Mouse (Mus musculus) hindbrain, postnatal 0 days (tissue): ENCODE results near the gene Vps37b. TPM values are rescaled to one million over a fixed set of nuclear protein-coding genes. Genes with fewer than 3 reads are reported as not detected.

ENCODE experiments used
- ATAC-seq: fragments of 200-750 bp; cut with Nextera tagmentation; 2 replicates; pipeline ENCODE4 v1.8.0; 2017; ENCODE audit warnings: mild to moderate bottlenecking, moderate TSS enrichment, moderate library complexity
- DNase-seq: peaks from one replicate; pipeline ENCODE4 v3.0.0-alpha.2; 2015; ENCODE audit warnings: low spot score
- H3K27ac ChIP-seq: fragments of 300-500 bp; sonication (generic); 2 replicates; pipeline ENCODE4 v1.5.1; 2014; ENCODE audit warnings: mild to moderate bottlenecking
- H3K27me3 ChIP-seq: fragments of 300-500 bp; sonication (generic); 2 replicates; pipeline ENCODE4 v1.6.1; 2014; ENCODE audit warnings: low read length, mixed read lengths; ENCODE audit not compliant: insufficient read depth
- H3K36me3 ChIP-seq: fragments of 300-500 bp; sonication (generic); 2 replicates; pipeline ENCODE4 v1.6.1; 2014; ENCODE audit warnings: low read length, mixed read lengths; ENCODE audit not compliant: insufficient read depth
- H3K4me1 ChIP-seq: fragments of 300-500 bp; sonication (generic); 2 replicates; pipeline ENCODE4 v1.6.1; 2014; ENCODE audit warnings: antibody characterized with exemption, low read length, mixed read lengths; ENCODE audit not compliant: insufficient read depth
- H3K4me2 ChIP-seq: fragments of 300-500 bp; sonication (generic); 2 replicates; pipeline ENCODE4 v1.6.1; 2014; ENCODE audit warnings: low read depth, mild to moderate bottlenecking, low read length, moderate library complexity, mixed read lengths
- H3K4me3 ChIP-seq: fragments of 300-500 bp; sonication (generic); 2 replicates; pipeline ENCODE4 v1.5.1; 2014; ENCODE audit warnings: low read length
- H3K9ac ChIP-seq: fragments of 300-500 bp; sonication (generic); replicated peaks from 2 replicates; pipeline ENCODE4 v1.6.1; 2014; ENCODE audit warnings: mild to moderate bottlenecking, low read length, moderate library complexity, mixed read lengths
- H3K9me3 ChIP-seq: fragments of 300-500 bp; sonication (generic); 2 replicates; pipeline ENCODE4 v1.6.1; 2016; ENCODE audit warnings: low read length, mixed read lengths
- CTCF ChIP-seq: IDR thresholded peaks from 2 replicates; pipeline ENCODE4 v1.5.1; 2016; ENCODE audit warnings: antibody characterized with exemption, control low read depth, low read depth
- WGBS: fragments of 180-500 bp; shearing (Covaris S2); extraction: QIAGEN DNeasy Blood & Tissue Kit; methylation state at CpG from one replicate; pipeline ENCODE4 v1.1.7; 2014; 5-methylcytosine and 5-hydroxymethylcytosine counted together
- polyA plus RNA-seq: library from polyadenylated mRNA; unstranded; fragments of >200 nt; fragmentation: Nextera tagmentation; extraction: Ambion mirVana; gene quantifications from 2 replicates; pipeline ENCODE4 v1.2.1, GENCODE M21; 2015
- total RNA-seq: library from RNA; depleted of rRNA; stranded (reverse); fragments of >200 nt; gene quantifications from 2 replicates; pipeline ENCODE4 v1.2.3, GENCODE M21; 2014

Vps37b gene
- total and polyA plus RNA-seq, 2 experiments from 2014 or later, result 94.0 to 104 TPM

DNA sequence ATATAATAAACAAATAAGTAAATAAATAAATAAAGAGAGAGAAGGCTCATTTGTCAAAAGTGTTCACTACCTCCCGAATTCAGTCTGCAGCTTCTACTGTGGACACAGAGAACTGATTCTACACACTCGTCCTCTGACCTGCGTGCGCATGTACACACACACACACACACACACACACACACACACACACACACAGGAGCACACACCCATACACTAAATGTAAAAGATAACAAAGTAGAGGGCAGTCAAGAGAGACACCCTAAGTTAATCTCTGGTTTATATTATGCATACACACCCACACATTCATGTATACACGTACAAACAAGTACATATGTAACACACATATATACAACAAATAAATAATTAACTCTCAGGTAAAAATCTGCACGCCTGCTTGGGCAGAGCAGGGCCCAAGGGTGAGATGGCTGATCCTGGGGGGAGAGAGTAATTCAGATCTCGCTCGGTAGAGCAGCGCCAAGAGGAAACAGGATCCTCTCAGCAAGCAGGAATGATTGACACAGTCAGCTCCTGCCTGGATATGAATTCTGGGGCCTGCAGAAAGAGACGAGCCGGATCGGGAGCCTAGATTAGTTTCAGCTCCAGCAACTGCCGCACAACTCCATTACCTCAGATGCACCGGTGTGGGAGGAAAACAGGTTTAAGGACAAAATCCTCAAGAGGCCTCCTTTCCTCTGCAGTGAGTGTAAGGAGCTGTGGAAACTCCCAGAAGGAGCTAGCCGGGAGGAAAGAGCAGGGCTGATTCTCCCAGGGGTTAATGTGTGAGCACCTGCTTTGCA, 17.4 kb upstream of the Vps37b start:
- no peaks in the 10 kb centered on the region for H3K36me3 ChIP-seq
- no peak for DNase-seq
- peaks cover 14% of the 10 kb centered on the region; the same call in 1 of the 2 replicates for H3K4me1 ChIP-seq
- H3K9me3 ChIP-seq, result no peaks in the 10 kb centered on the region
- no peak overlapping the region for H3K4me3 ChIP-seq
- H3K4me2 ChIP-seq, result no peak overlapping the region
- no peak for ATAC-seq
- no peak overlapping the region for H3K9ac ChIP-seq
- WGBS, result 53% methylated on average over 15 of the region's 15 CpGs
- no peak for TF ChIP-seq CTCF
- H3K27me3 ChIP-seq, result no peaks in the 10 kb centered on the region
- H3K27ac ChIP-seq, result peak overlapping the region; percentile 58; the same call in 1 of the 2 replicates

DNA sequence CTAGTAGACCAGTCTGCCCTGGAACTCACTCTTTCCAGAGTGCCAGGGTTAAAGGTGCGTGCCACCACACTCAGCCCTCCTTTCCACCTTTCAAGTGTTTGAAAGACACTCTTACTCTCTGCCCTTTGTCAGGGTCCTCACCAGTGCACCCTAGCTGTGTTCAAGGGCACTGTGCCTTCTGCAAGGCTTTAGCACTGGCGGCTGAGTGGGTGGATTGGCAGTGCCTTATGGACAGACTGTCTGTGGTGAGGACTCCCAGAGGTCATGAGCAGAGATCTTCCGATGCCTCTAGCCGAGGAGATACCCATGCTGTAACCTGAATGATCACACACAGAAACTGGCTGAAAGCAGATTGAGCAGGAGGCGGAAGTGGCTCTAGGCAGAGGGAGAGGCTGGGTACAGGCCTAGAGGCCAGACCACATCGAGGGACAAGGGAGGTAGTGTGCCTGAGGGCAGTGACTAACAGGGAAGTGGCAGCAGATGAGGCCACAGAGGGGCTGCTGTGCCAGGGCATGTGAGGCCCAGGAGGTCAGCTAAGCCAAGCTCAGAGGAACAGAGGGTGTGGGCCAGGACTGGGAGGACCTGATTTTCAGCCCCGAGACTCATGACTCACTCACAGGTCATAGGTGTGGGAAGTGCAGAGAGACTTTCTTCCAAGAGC, 14.8 kb upstream of the Vps37b start:
- TF ChIP-seq CTCF, result 0 out of 2 replicates have a peak, but pooled peaks have one; percentile 9
- WGBS, result 63% methylated on average over 7 of the region's 7 CpGs
- no peaks in the 10 kb centered on the region for H3K9me3 ChIP-seq

DNA sequence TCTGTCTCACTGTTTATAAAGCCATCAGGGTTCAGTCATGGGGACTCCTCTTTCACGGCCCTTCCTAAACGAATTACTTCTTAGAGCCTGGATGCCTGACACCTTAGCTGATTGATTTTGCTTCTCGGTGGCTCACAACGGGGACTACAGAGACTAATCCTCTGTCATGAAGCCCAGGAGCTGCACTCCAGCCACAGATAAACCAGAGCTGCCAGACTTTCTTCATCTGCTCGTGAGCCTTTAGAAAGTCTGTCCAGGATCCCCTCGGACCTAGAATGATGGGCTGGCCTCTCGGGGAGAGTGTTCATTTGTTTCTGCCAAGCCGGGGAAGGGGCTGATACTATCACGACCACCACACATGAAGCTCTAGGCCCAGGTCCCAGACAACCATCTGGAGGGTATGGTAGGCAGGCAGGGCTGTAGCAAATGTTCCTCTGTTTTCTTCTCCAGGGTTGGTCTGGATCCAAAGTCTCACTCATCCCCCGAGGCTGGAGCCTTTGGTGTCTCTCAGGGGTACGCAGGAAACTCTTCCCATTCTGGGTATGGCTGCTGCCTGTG, 13.5 kb upstream of the Vps37b start:
- no peaks in the 10 kb centered on the region for H3K9me3 ChIP-seq
- H3K4me3 ChIP-seq, result no peak overlapping the region
- DNase-seq (peak; percentile 67), ATAC-seq (peak; percentile 27; the same call in 1 of the 2 replicates)
- peaks cover 14% of the 10 kb centered on the region for H3K4me1 ChIP-seq
- no peak for TF ChIP-seq CTCF
- H3K27me3 ChIP-seq, result no peaks in the 10 kb centered on the region
- no peak overlapping the region for H3K9ac ChIP-seq
- WGBS, result 15% methylated on average over 11 of the region's 11 CpGs
- no peaks in the 10 kb centered on the region for H3K36me3 ChIP-seq
- no peak overlapping the region for H3K4me2 ChIP-seq
- H3K27ac ChIP-seq, result peak overlapping the region; percentile 45

More for the DNA sequence above, 14.8 kb upstream of the Vps37b start:
- H3K9ac ChIP-seq, result no peak overlapping the region
- peaks cover 14% of the 10 kb centered on the region for H3K4me1 ChIP-seq
- ATAC-seq, result no peak
- DNase-seq, result no peak
- H3K36me3 ChIP-seq, result no peaks in the 10 kb centered on the region
- H3K27ac ChIP-seq, result peak overlapping the region; percentile 38; the same call in 1 of the 2 replicates
- H3K4me3 ChIP-seq, result no peak overlapping the region
- no peak overlapping the region for H3K4me2 ChIP-seq
- H3K27me3 ChIP-seq, result no peaks in the 10 kb centered on the region

DNA sequence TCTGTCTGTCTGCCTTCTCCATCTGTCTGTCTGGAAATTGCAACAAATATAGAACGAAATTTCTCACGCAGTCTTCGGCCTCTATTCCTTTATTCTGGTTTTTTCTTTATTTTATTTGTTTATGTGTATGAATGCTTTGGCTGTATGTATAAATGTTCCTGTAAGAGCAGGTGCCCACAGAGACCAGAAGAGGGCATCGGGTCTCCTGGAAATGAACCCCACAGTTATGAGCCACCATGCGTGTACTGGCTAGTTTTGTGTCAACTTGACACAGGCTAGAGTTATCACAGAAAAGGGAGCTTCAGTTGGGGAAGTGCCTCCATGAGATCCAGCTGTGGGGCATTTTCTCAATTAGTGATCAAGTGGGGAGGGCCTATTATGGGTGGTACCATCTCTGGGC, 11.9 kb upstream of the Vps37b start:
- 35% methylated on average over 5 of the region's 5 CpGs for WGBS
- Histone ChIP-seq H3K4me1 (peaks cover 5% of the 10 kb centered on the region), H3K36me3 (no peaks in the 10 kb centered on the region), H3K4me3 (no peak overlapping the region), H3K9me3 (no peaks in the 10 kb centered on the region), H3K27me3 (no peaks in the 10 kb centered on the region), H3K27ac (peak overlapping the region; percentile 45; the same call in 1 of the 2 replicates), H3K4me2 (no peak overlapping the region), H3K9ac (no peak overlapping the region)
- DNase-seq, result peak; percentile 40
- TF ChIP-seq CTCF, result peak; percentile 50
- peak; percentile 54 for ATAC-seq

DNA sequence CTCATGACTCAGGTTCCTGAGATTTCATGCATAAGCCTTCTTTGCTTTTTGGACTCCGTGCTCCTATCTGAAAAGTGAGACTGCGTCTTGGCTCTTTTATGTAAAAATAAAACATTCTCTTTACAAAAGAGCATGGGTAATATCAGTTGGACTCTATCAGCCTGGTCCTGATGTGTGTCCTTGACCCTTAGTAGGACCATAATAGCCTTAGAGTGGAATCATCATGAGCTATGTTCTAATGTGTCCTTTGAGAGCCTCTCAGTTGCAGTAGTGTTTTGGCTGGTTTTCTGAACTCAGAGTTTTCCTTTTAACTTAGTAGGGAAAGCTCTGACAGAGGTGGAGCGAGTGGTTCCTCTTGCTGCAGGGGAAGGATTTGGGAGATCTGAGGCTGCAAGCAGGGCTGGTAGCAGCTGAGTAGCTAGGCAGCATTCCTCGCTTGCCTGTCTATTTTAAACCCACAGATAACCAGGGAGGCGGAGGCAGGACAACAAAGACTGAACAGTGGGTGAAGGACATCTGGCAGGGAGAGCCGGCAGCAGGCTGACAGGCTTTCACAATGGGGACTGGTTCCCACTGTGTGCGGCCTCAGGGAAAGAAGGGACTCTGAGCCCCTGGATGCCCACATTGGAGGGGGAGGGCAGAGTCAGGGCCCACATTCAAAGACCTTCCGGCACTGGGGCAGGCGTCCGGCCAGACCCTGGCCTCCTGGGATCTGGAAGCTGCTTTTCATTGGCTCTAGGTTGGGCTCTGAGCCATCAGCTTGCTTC, 11.3 kb upstream of the Vps37b start:
- Histone ChIP-seq H3K27me3 (no peaks in the 10 kb centered on the region), H3K36me3 (no peaks in the 10 kb centered on the region), H3K27ac (peak overlapping the region; percentile 45), H3K4me2 (no peak overlapping the region), H3K9ac (no peak overlapping the region), H3K4me3 (no peak overlapping the region), H3K4me1 (peaks cover 5% of the 10 kb centered on the region), H3K9me3 (no peaks in the 10 kb centered on the region)
- DNase-seq (peak; percentile 91), ATAC-seq (peak; percentile 95)
- 20% methylated on average over 10 of the region's 10 CpGs for WGBS
- TF ChIP-seq CTCF, result no peak

DNA sequence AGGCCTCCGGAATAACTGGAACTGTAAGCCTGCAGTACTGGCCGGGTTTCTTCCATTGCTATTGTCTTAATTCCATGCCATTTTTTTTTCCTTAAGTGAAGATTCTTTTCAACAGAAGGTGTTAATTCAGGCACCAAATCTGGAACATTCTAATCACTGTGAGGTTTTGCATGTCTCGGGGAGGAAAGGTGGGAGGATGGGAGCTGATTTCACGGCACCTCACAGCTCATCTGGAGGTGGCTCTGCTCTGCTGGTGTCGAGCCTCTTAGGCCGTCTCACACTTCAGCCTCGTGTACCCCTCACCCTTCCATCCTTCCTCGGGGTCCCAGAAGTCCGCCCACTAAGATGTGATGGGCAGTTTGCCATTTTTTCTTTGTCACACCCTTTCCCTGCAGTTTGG, 9.0 kb upstream of the Vps37b start:
- H3K27ac ChIP-seq, result no peak overlapping the region
- WGBS, result 47% methylated on average over 9 of the region's 9 CpGs
- H3K4me1 ChIP-seq, result peaks cover 5% of the 10 kb centered on the region
- no peaks in the 10 kb centered on the region for H3K36me3 ChIP-seq
- H3K4me2 ChIP-seq, result no peak overlapping the region
- DNase-seq, result no peak
- no peak for ATAC-seq
- TF ChIP-seq CTCF, result no peak
- no peak overlapping the region for H3K4me3 ChIP-seq
- H3K27me3 ChIP-seq, result no peaks in the 10 kb centered on the region
- H3K9ac ChIP-seq, result no peak overlapping the region
- no peaks in the 10 kb centered on the region for H3K9me3 ChIP-seq
